Mouse (Mus musculus) kidney, adult 2 months (tissue): ENCODE measurements around the gene C1galt1c1.

Experiments used
- CTCF ChIP-seq: fragments of 200-500 bp; conservative IDR thresholded peaks from 2 replicates; pipeline ENCODE4 v1.5.1; 2011; ENCODE audit warnings: low read depth, mild to moderate bottlenecking, control low read depth, low read length, moderate library complexity, mixed read lengths; ENCODE audit not compliant: insufficient read depth, insufficient read length
- POLR2A ChIP-seq: fragments of 200-500 bp; IDR thresholded peaks from one replicate; pipeline ENCODE4 v1.6.1; 2011; ENCODE audit warnings: low read depth, low read length, control low read depth

GRCm38 (mm10) chrX:38589827-38590226, 45.1 kb downstream of the C1galt1c1 start:
- TF ChIP-seq CTCF = no peak
- no peak for TF ChIP-seq POLR2A
